Mouse (Mus musculus) brain, embryonic 14.5 days (tissue): Measurements from ENCODE around the gene Capn1.

ENCODE experiments used
- CTCF ChIP-seq: fragments of 200-500 bp; IDR thresholded peaks from 2 replicates; pipeline ENCODE4 v1.5.1; 2012; ENCODE audit warnings: inconsistent platforms, mild to moderate bottlenecking, moderate library complexity, borderline replicate concordance; ENCODE audit not compliant: insufficient read depth, insufficient read length; ENCODE audit errors: extremely low read depth
- POLR2A ChIP-seq: fragments of 200-500 bp; IDR thresholded peaks from 2 replicates; pipeline ENCODE4 v1.6.1; 2012; ENCODE audit warnings: mild to moderate bottlenecking, inconsistent platforms, borderline replicate concordance; ENCODE audit not compliant: poor library complexity, insufficient read depth, insufficient read length, severe bottlenecking; ENCODE audit errors: extremely low read depth

GRCm38 (mm10) chr19:5964804-5965203 is 50.9 kb downstream of the Capn1 start:
- no peak for TF ChIP-seq CTCF
- no peak for TF ChIP-seq POLR2A
